Mouse (Mus musculus): ENCODE measurements around the gene Plpp7. TPM values are rescaled to one million over a fixed set of nuclear protein-coding genes. Genes with fewer than 3 reads are reported as not detected.

Gene Plpp7
- total RNA-seq, 2 experiments from 2014 or later = 27.6 to 28.0 TPM

DNA sequence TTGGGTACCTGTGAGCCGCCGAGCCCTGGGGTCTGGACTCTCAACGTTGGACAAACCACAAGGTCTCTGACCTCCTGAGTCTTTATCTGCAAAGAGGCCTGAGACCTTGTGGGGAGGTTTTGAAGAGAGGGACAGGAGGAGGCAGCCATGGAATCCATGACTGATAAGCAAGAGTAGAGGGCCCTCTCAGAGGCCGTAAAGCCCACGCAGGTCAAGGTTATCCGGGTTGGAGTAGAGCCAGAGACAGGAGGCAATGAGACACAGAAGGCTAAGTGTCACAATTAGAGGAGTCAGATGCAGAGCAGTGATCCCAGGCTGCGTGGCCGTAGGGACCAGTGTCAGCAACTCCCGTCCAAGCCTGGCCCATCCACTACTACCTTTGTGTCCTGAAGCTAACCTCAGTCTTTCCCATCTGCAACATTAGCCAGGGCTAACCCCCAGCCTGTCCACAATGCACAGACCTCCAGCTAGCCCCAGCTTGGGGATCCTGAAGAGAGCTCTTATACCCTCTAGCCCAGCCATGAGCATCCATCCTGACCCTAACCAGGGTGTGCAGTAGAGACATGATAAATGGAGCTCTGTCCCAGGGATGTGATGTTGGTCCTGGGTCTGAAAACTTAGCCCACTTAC lies 36.0 kb downstream of the Plpp7 start:
- intact Hi-C loops (cut with DNase I) = loop anchor here (5.0 kb wide), 3 partner anchors 49 to 214 kb away; partner anchors contain the start of gene Fam78a
- DNase-seq (ENCODE audit: low spot score in 2 of 2) = no peak

DNA sequence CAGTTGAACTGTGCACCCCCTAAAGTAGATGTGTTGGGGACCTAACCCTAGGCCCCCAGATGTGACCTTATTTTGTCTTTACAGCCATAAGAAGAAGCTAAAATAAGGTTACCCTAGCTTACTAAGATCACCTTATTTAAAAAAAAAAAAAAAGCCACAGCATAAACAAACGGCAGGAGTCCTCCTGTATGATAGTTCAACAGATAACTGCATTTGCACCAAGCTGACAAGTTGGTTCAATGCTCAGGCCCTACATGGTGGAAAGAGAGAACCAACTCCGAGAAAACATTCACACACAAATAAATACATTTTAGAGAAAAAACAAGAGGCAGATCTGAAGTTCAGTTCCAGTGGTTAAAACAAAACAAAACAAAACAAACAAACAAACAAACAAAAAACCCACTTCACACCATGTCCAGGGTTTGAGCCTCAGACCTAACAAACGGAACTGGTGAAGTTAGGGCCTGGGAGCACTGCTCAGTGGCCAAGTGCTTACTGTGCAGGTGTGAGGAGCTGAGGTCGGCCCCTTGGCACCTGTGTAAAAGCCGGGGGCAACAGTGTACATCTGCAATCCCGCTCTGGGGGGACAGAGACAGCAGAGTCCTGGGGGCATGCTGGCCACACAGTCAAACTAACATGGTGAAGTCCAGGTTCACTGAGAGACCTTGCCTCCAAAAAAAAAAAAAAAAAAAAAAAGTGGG lies 36.7 kb downstream of the Plpp7 start:
- intact Hi-C loops (cut with DNase I) = loop anchor here (5.0 kb wide), 3 partner anchors 50 to 215 kb away; partner anchors contain the start of gene Fam78a

GRCm38 (mm10) chr2:32132567-32132992 lies 37.3 kb downstream of the Plpp7 start:
- intact Hi-C loops (cut with DNase I) = loop anchor here (5.0 kb wide), 3 partner anchors 50 to 215 kb away; partner anchors contain the start of gene Fam78a
- peak in 1 of 2 experiments; percentile 33 for DNase-seq (ENCODE audit: low spot score in 2 of 2)

More for the DNA sequence above, 36.7 kb downstream of the Plpp7 start:
- no peak for DNase-seq (ENCODE audit: low spot score in 2 of 2)

DNA sequence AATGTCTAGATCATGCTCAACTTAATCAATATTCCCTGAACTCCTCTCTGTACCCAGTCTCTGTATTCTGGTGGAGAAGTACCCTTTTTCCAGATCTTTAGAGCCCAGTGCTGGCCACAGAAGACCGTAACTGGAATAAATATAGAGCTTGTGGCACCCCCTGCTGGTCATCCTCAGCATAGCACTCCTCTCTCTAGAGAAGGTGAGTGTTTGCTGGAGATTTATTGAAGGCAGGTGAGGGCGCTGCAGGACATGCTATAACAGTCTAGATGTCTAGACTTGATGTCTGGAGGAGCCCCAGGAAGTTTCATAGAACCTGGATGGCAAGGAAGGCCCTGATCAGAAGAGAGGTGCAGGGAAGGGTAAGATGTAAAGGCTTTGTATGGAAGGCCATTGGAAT lies 38.7 kb downstream of the Plpp7 start:
- intact Hi-C loops (cut with DNase I) = loop anchor here (5.0 kb wide), 3 partner anchors 52 to 217 kb away; partner anchors contain the start of gene Fam78a
- DNase-seq (ENCODE audit: low spot score in 2 of 2) = peak; percentile 86 to 95

- intact Hi-C loops (cut with DNase I) = loop anchor here (2.0 to 5.0 kb wide), 3 partner anchors 55 to 150 kb away; partner anchors contain the start of genes Golga2 and Swi5
- DNase-seq (ENCODE audit: low spot score in 2 of 2) = peak; percentile 95 to 99
These were observed 42.4 kb downstream of the Plpp7 start for GRCm38 (mm10) chr2:32137667-32138266.

DNA sequence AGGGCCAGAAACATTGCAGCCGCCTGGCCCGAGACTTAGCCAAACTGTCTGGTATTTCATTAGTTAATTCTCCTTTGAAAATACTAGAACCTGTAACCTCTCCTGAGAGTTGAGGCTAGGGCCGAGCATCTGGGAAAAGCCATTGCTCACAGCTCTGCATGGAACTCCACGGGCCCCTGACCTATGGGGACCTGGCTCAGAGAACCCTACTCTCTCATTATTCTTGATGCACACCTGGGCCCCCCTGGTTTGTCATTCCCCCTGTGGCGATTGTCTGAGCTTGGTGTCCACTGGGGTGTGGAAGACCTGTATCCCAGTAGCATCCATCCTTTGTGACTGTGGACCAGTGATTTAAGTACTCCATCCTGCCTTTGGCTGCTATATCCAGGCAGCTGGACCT lies 44.0 kb downstream of the Plpp7 start:
- intact Hi-C loops (cut with DNase I) = loop anchor here (5.0 kb wide), 2 partner anchors 53 to 148 kb away; partner anchors contain the start of genes Golga2 and Swi5
- DNase-seq (ENCODE audit: low spot score in 2 of 2) = no peak

GRCm38 (mm10) chr2:32140498-32140934 lies 45.2 kb downstream of the Plpp7 start:
- intact Hi-C loops (cut with DNase I) = no loop called here
- DNase-seq (ENCODE audit: low spot score in 2 of 2) = no peak

GRCm38 (mm10) chr2:32141602-32142001 lies 46.3 kb downstream of the Plpp7 start:
- DNase-seq (ENCODE audit: low spot score in 2 of 2) = no peak
- intact Hi-C loops (cut with DNase I) = no loop called here

DNA sequence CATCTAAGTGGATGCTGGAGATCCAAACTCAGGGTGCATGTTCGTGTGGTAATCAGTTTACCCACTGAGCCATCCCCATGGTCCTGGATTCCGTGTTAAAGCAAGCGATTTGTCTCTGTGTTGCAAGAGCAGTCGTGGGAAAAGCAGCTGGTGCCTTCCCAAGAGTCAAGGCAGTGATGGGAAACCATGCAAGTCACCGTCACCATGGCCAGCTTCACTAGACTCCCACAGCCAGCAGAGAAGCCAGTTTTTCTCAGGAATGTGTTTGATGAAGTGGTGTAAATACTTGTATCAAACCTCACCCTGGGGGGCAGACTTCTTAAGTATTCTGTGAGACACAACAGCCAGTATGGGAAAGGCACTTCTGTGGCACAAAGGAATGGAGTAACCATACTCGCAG lies 47.0 kb downstream of the Plpp7 start:
- intact Hi-C loops (cut with DNase I) = no loop called here
- no peak for DNase-seq (ENCODE audit: low spot score in 2 of 2)

- intact Hi-C loops (cut with DNase I) = no loop called here
- no peak for DNase-seq (ENCODE audit: low spot score in 2 of 2)
These were observed 49.3 kb downstream of the Plpp7 start for GRCm38 (mm10) chr2:32144633-32145032.

DNA sequence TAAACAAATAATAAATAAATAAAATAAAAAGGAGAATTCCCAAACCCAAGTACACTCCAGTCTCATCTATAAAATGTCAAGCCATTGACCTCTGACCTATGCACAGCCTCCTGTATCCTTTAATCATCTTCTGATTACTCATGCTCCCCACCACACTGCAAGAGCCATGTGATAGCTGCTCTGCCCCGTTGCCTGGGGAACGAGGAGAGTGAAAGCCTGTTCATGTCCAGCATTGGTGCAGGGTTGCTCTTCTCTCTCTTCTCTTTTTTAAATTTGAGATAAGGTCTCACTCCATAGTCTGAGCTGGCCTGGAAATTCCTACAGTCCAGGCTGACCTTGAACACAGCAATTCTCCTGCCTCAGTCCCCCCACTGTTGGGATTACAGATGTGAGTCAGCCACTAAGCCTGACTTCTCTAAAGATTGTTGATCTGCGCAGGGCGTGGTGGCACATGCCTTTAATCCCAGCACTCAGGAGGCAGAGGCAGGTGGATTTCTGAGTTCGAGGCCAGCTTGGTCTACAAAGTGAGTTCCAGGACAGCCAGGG lies 51.4 kb downstream of the Plpp7 start:
- intact Hi-C loops (cut with DNase I) = no loop called here
- no peak for DNase-seq (ENCODE audit: low spot score in 2 of 2)

DNA sequence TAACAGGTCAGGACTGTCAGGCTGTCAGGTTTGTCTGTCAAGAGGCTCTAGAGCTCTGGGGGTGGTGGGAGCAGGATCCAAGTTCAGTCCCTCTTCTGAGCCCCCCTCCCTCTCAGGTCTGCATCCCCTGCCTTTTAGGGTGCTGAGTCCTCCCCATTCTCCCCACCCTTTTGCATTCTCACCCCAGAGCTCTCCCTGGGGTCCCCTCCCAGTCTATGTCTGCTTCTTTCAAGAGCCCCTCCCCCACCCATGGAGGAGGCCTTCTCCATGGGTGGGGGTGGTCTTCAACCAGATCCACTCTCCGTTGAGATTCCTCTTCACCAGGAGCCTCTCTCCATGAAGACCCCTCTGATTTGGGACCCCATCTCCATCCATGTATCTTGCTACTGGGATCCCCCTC lies 54.8 kb downstream of the Plpp7 start:
- DNase-seq (ENCODE audit: low spot score in 2 of 2) = no peak
- intact Hi-C loops (cut with DNase I) = loop anchor here (5.0 kb wide), 2 partner anchors 37 to 87 kb away; partner anchors contain the start of gene Pomt1

- intact Hi-C loops (cut with DNase I) = loop anchor here (5.0 kb wide), 2 partner anchors 37 to 87 kb away; partner anchors contain the start of gene Pomt1
- no peak for DNase-seq (ENCODE audit: low spot score in 2 of 2)
These were observed 55.2 kb downstream of the Plpp7 start for GRCm38 (mm10) chr2:32150562-32150923.

DNA sequence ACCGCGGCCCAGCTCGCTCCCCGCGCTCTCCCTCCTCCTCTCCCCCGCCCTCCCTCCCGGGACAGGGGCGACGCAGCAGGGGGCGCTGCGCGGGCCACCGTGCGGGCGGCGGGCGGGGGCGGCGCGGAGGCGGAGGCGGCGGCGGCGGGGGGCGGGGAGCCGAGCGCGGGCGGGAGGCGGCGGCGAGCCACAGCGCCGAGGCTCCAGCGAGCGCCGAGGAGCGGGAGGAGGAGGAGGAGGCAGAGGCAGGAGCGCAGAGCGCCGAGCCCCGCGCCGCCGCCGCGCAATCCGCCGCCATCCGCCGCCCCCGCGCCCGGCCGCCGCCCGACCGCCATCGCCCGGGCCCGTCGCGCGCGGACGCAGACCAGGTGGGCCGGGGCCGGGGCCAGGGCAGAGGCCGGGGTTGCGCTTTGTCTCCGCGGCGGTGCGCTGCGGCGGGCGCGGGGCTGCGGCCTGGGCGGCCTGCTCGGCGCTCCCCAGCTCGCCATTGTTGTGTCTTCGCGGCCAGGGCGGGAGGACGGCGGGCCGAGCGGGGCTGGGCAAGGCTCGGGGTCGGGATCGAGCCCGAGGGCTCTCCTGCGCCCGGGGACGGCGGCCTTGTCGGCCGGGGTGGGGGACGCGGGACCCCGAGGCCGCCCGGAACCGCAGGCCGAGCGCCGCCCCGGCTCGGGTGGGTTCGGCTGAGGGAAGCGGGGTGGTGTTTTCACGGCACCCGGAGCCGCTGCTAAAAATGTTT lies 55.8 kb downstream of the Plpp7 start, which contains the start of gene Prrc2b:
Gene Prrc2b (plus strand): TSS at position 159 of the 736 bp plus-strand sequence.
- intact Hi-C loops (cut with DNase I) = loop anchor here (5.0 kb wide), 2 partner anchors 36 to 86 kb away; partner anchors contain the start of gene Pomt1
- no peak for DNase-seq (ENCODE audit: low spot score in 2 of 2)

- DNase-seq (ENCODE audit: low spot score in 2 of 2) = peak in 1 of 2 experiments; percentile 58
- intact Hi-C loops (cut with DNase I) = loop anchor here (5.0 kb wide), 2 partner anchors 35 to 85 kb away; partner anchors contain the start of gene Pomt1
These were observed 56.5 kb downstream of the Plpp7 start for GRCm38 (mm10) chr2:32151660-32152366.

GRCm38 (mm10) chr2:32152367-32153034 lies 57.2 kb downstream of the Plpp7 start:
- DNase-seq (ENCODE audit: low spot score in 2 of 2) = no peak
- intact Hi-C loops (cut with DNase I) = loop anchor here (5.0 kb wide), 2 partner anchors 35 to 85 kb away; partner anchors contain the start of gene Pomt1

DNA sequence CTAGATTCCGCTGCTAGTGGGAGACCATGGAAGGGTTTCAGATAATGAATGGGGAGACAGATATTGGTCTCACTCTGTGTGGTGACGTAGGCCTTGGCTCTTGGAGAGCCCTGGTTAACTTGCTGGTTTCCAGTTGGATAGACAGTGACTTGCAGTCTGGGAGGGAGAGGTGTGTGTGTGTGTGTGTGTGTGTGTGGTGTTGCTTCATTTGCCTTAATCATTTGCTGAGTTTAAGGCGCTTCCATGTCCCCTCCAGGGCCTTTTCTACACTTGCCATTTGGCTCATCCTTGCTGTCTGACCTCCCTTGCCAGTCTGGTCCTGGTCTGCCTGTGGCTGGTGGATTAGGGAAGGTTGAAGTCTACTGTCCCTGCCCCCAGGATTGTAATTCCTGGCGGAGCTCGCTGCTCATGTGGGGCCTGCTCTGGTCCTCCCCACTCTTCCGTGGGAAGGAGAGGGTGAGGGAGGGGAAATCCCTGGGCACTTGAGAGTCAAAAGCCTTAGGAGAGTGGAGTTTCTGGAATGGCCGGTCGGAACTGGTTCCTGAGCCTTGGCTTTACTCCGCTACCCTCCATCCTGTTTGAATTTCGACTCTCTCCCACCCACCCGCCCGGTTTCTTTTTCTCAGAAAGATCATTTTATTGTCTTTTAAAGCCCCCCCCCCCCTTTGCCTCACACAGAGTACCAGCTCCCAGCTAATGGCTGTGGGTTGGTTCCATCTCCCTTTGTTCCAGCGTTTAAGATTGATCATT lies 57.9 kb downstream of the Plpp7 start:
- intact Hi-C loops (cut with DNase I) = loop anchor here (5.0 kb wide), 2 partner anchors 34 to 84 kb away; partner anchors contain the start of gene Pomt1
- DNase-seq (ENCODE audit: low spot score in 2 of 2) = no peak

Measured in left cerebral cortex, postnatal 25 days (tissue).